Mouse (Mus musculus) stomach, embryonic 14.5 days (tissue): ENCODE results near the gene Fkbp4. TPM values are rescaled to one million over a fixed set of nuclear protein-coding genes. Genes with fewer than 3 reads are reported as not detected.

Experiments
- ATAC-seq: fragments of 200-750 bp; cut with Nextera tagmentation; 2 replicates; pipeline ENCODE4 v1.8.0; 2017; ENCODE audit warnings: low read depth, moderate TSS enrichment; ENCODE audit not compliant: insufficient number of reproducible peaks, insufficient read depth, low FRiP score
- H3K27ac ChIP-seq: fragments of 300-500 bp; sonication (generic); 2 replicates; pipeline ENCODE4 v1.5.1; 2014; ENCODE audit warnings: mild to moderate bottlenecking, low read length, moderate library complexity, mixed read lengths
- H3K27me3 ChIP-seq: fragments of 300-500 bp; sonication (generic); 2 replicates; pipeline ENCODE4 v1.6.1; 2014; ENCODE audit warnings: low read length, control low read depth, mixed read lengths; ENCODE audit not compliant: control insufficient read depth, insufficient read depth
- H3K36me3 ChIP-seq: fragments of 300-500 bp; sonication (generic); 2 replicates; pipeline ENCODE4 v1.6.1; 2014; ENCODE audit warnings: mild to moderate bottlenecking, control low read depth, low read length, moderate library complexity, mixed read lengths; ENCODE audit not compliant: control insufficient read depth, insufficient read depth
- H3K4me1 ChIP-seq: fragments of 300-500 bp; sonication (generic); 2 replicates; pipeline ENCODE4 v1.6.1; 2014; ENCODE audit warnings: low read length, control low read depth, mixed read lengths; ENCODE audit not compliant: control insufficient read depth, insufficient read depth
- H3K4me2 ChIP-seq: fragments of 300-500 bp; sonication (generic); replicated peaks from 2 replicates; pipeline ENCODE4 v1.6.1; 2014; ENCODE audit warnings: low read depth, low read length, control low read depth
- H3K4me3 ChIP-seq: fragments of 300-500 bp; sonication (generic); 2 replicates; pipeline ENCODE4 v1.5.1; 2014; ENCODE audit warnings: low read depth, low read length, control low read depth
- H3K9ac ChIP-seq: fragments of 300-500 bp; sonication (generic); replicated peaks from 2 replicates; pipeline ENCODE4 v1.6.1; 2014; ENCODE audit warnings: low read depth, mild to moderate bottlenecking, control low read depth, low read length, moderate library complexity, mixed read lengths
- H3K9me3 ChIP-seq: fragments of 300-500 bp; sonication (generic); 2 replicates; pipeline ENCODE4 v1.6.1; 2016; ENCODE audit warnings: low read depth, low read length, control low read depth; ENCODE audit not compliant: control insufficient read depth
- WGBS: fragments of 180-500 bp; shearing (Covaris S2); extraction: QIAGEN DNeasy Blood & Tissue Kit; methylation state at CpG from one replicate; pipeline ENCODE4 v1.1.7; 2014; 5-methylcytosine and 5-hydroxymethylcytosine counted together
- polyA plus RNA-seq: library from polyadenylated mRNA; unstranded; fragments of >200 nt; fragmentation: Nextera tagmentation; extraction: Ambion mirVana; gene quantifications from 2 replicates; pipeline ENCODE4 v1.2.1, GENCODE M21; 2014

Fkbp4 gene
- polyA plus RNA-seq, 1 experiment from 2014 or later: 392 TPM

GRCm38 (mm10) chr6:128466043-128466442 lies 27.6 kb upstream of the Fkbp4 start:
- Histone ChIP-seq H3K9me3 (no peaks in the 10 kb centered on the region), H3K27ac (no peak overlapping the region), H3K4me3 (no peak overlapping the region), H3K4me1 (no peaks in the 10 kb centered on the region), H3K9ac (no peak overlapping the region), H3K36me3 (no peaks in the 10 kb centered on the region), H3K27me3 (no peaks in the 10 kb centered on the region), H3K4me2 (no peak overlapping the region)
- 54% methylated on average over 6 of the region's 7 CpGs for WGBS
- no peak for ATAC-seq

GRCm38 (mm10) chr6:128464996-128465395 lies 26.5 kb upstream of the Fkbp4 start:
- Histone ChIP-seq H3K9me3 (no peaks in the 10 kb centered on the region), H3K4me3 (no peak overlapping the region), H3K4me2 (no peak overlapping the region), H3K36me3 (no peaks in the 10 kb centered on the region), H3K9ac (no peak overlapping the region), H3K27ac (no peak overlapping the region), H3K4me1 (no peaks in the 10 kb centered on the region), H3K27me3 (no peaks in the 10 kb centered on the region)
- ATAC-seq: no peak
- WGBS: 73% methylated on average over 4 of the region's 4 CpGs

- H3K4me3 ChIP-seq: no peak overlapping the region
- H3K27me3 ChIP-seq: no peaks in the 10 kb centered on the region
- H3K4me1 ChIP-seq: no peaks in the 10 kb centered on the region
- no peaks in the 10 kb centered on the region for H3K36me3 ChIP-seq
- no peaks in the 10 kb centered on the region for H3K9me3 ChIP-seq
- no peak overlapping the region for H3K4me2 ChIP-seq
- no peak for ATAC-seq
- H3K9ac ChIP-seq: no peak overlapping the region
- no peak overlapping the region for H3K27ac ChIP-seq
These were observed 23.1 kb upstream of the Fkbp4 start for GRCm38 (mm10) chr6:128461606-128462005.

GRCm38 (mm10) chr6:128460729-128461503 lies 22.4 kb upstream of the Fkbp4 start:
- Histone ChIP-seq H3K36me3 (no peaks in the 10 kb centered on the region), H3K9me3 (no peaks in the 10 kb centered on the region), H3K4me1 (no peaks in the 10 kb centered on the region), H3K9ac (no peak overlapping the region), H3K4me2 (no peak overlapping the region), H3K27ac (no peak overlapping the region), H3K4me3 (no peak overlapping the region), H3K27me3 (no peaks in the 10 kb centered on the region)
- WGBS: 79% methylated on average over 14 of the region's 14 CpGs
- ATAC-seq: no peak

- no peaks in the 10 kb centered on the region for H3K4me1 ChIP-seq
- no peak overlapping the region for H3K27ac ChIP-seq
- H3K9me3 ChIP-seq: no peaks in the 10 kb centered on the region
- H3K4me3 ChIP-seq: no peak overlapping the region
- 52% methylated on average over 2 of the region's 2 CpGs for WGBS
- H3K36me3 ChIP-seq: no peaks in the 10 kb centered on the region
- H3K4me2 ChIP-seq: no peak overlapping the region
- H3K27me3 ChIP-seq: no peaks in the 10 kb centered on the region
- H3K9ac ChIP-seq: no peak overlapping the region
- no peak for ATAC-seq
These were observed 21.8 kb upstream of the Fkbp4 start for GRCm38 (mm10) chr6:128460321-128460720.

- ATAC-seq: no peak
- Histone ChIP-seq H3K9me3 (no peaks in the 10 kb centered on the region), H3K4me1 (no peaks in the 10 kb centered on the region), H3K27ac (no peak overlapping the region), H3K4me3 (no peak overlapping the region), H3K27me3 (no peaks in the 10 kb centered on the region), H3K9ac (no peak overlapping the region), H3K36me3 (no peaks in the 10 kb centered on the region), H3K4me2 (no peak overlapping the region)
- WGBS: 79% methylated on average over 5 of the region's 5 CpGs
These were observed 18.7 kb upstream of the Fkbp4 start for GRCm38 (mm10) chr6:128457186-128457585.

GRCm38 (mm10) chr6:128455835-128456605 lies 17.5 kb upstream of the Fkbp4 start:
- Histone ChIP-seq H3K27me3 (no peaks in the 10 kb centered on the region), H3K27ac (no peak overlapping the region), H3K36me3 (no peaks in the 10 kb centered on the region), H3K4me3 (no peak overlapping the region), H3K9ac (no peak overlapping the region), H3K4me1 (no peaks in the 10 kb centered on the region), H3K4me2 (no peak overlapping the region), H3K9me3 (no peaks in the 10 kb centered on the region)
- 72% methylated on average over 12 of the region's 12 CpGs for WGBS
- ATAC-seq: no peak

GRCm38 (mm10) chr6:128447063-128447462 lies 8.6 kb upstream of the Fkbp4 start:
- H3K36me3 ChIP-seq: no peaks in the 10 kb centered on the region
- H3K4me3 ChIP-seq: no peak overlapping the region
- H3K4me1 ChIP-seq: no peaks in the 10 kb centered on the region
- no peak overlapping the region for H3K4me2 ChIP-seq
- H3K9ac ChIP-seq: no peak overlapping the region
- H3K27ac ChIP-seq: no peak overlapping the region
- H3K9me3 ChIP-seq: no peaks in the 10 kb centered on the region
- ATAC-seq: no peak
- 95% methylated on average over 5 of the region's 5 CpGs for WGBS
- H3K27me3 ChIP-seq: no peaks in the 10 kb centered on the region
